Mouse (Mus musculus) hindbrain, embryonic 11.5 days (tissue): Measurements from ENCODE around the gene Trpm3. TPM values are rescaled to one million over a fixed set of nuclear protein-coding genes. Genes with fewer than 3 reads are reported as not detected.
"Not testable (repeated sequence)": the region's sequence is repeated elsewhere in the genome, so short reads cannot be mapped to it uniquely, and the experiment has no call there.

Experiments used
- ATAC-seq: fragments of 200-750 bp; cut with Nextera tagmentation; 2 replicates; pipeline ENCODE4 v1.8.0; 2017; ENCODE audit warnings: mild to moderate bottlenecking, moderate TSS enrichment, moderate library complexity; ENCODE audit not compliant: low FRiP score
- DNase-seq: peaks from one replicate; pipeline ENCODE4 v3.0.0-alpha.2; 2015; ENCODE audit warnings: low spot score
- H3K27ac ChIP-seq: fragments of 300-500 bp; sonication (generic); 2 replicates; pipeline ENCODE4 v1.5.1; 2014; ENCODE audit warnings: mild to moderate bottlenecking, low read depth, low read length
- H3K27me3 ChIP-seq: fragments of 300-500 bp; sonication (generic); 2 replicates; pipeline ENCODE4 v1.6.1; 2014; ENCODE audit warnings: mild to moderate bottlenecking, low read length, moderate library complexity, mixed read lengths; ENCODE audit not compliant: control insufficient read depth, insufficient read depth
- H3K36me3 ChIP-seq: fragments of 300-500 bp; sonication (generic); 2 replicates; pipeline ENCODE4 v1.6.1; 2014; ENCODE audit warnings: mild to moderate bottlenecking, low read length, moderate library complexity, mixed read lengths; ENCODE audit not compliant: control insufficient read depth, insufficient read depth
- H3K4me1 ChIP-seq: fragments of 300-500 bp; sonication (generic); replicated peaks from 2 replicates; pipeline ENCODE4 v1.6.1; 2014; ENCODE audit warnings: low read length, mixed read lengths; ENCODE audit not compliant: control insufficient read depth, insufficient read depth
- H3K4me2 ChIP-seq: fragments of 300-500 bp; sonication (generic); replicated peaks from 2 replicates; pipeline ENCODE4 v1.6.1; 2014; ENCODE audit warnings: mild to moderate bottlenecking, low read depth, low read length
- H3K4me3 ChIP-seq: fragments of 300-500 bp; sonication (generic); 2 replicates; pipeline ENCODE4 v1.5.1; 2014; ENCODE audit warnings: low read depth, low read length
- H3K9ac ChIP-seq: fragments of 300-500 bp; sonication (generic); 2 replicates; pipeline ENCODE4 v1.6.1; 2014; ENCODE audit warnings: low read depth, low read length
- H3K9me3 ChIP-seq: fragments of 300-500 bp; sonication (generic); 2 replicates; pipeline ENCODE4 v1.6.1; 2016; ENCODE audit warnings: low read length; ENCODE audit not compliant: control insufficient read depth
- WGBS: fragments of 180-500 bp; shearing (Covaris S2); extraction: QIAGEN DNeasy Blood & Tissue Kit; methylation state at CpG from one replicate; pipeline ENCODE4 v1.1.7; 2014; 5-methylcytosine and 5-hydroxymethylcytosine counted together
- polyA plus RNA-seq: library from polyadenylated mRNA; unstranded; fragments of >200 nt; fragmentation: Nextera tagmentation; extraction: Ambion mirVana; gene quantifications from 2 replicates; pipeline ENCODE4 v1.2.1, GENCODE M21; 2014

Trpm3 gene
- polyA plus RNA-seq, 1 experiment from 2014 or later = 16.6 TPM

GRCm38 (mm10) chr19:23033343-23033742 is 894.5 kb downstream of the Trpm3 start:
- 62% methylated on average over 1 of the region's 1 CpGs for WGBS

GRCm38 (mm10) chr19:23034117-23034516 is 895.3 kb downstream of the Trpm3 start:
- H3K27ac ChIP-seq = no peak overlapping the region
- no peaks in the 10 kb centered on the region for H3K27me3 ChIP-seq
- WGBS = 75% methylated on average over 5 of the region's 5 CpGs
- no peaks in the 10 kb centered on the region for H3K9me3 ChIP-seq
- no peaks in the 10 kb centered on the region for H3K36me3 ChIP-seq
- DNase-seq (no peak), ATAC-seq (no peak)
- no peak overlapping the region for H3K9ac ChIP-seq
- H3K4me3 ChIP-seq = no peak overlapping the region
- H3K4me2 ChIP-seq = no peak overlapping the region
- no peaks in the 10 kb centered on the region for H3K4me1 ChIP-seq

More at GRCm38 (mm10) chr19:23033343-23033742, 894.5 kb downstream of the Trpm3 start:
- not testable (repeated sequence) for DNase-seq, H3K4me1 ChIP-seq, H3K27me3 ChIP-seq, ATAC-seq, H3K9me3 ChIP-seq, H3K4me2 ChIP-seq, H3K4me3 ChIP-seq, H3K27ac ChIP-seq, H3K36me3 ChIP-seq, H3K9ac ChIP-seq

DNA sequence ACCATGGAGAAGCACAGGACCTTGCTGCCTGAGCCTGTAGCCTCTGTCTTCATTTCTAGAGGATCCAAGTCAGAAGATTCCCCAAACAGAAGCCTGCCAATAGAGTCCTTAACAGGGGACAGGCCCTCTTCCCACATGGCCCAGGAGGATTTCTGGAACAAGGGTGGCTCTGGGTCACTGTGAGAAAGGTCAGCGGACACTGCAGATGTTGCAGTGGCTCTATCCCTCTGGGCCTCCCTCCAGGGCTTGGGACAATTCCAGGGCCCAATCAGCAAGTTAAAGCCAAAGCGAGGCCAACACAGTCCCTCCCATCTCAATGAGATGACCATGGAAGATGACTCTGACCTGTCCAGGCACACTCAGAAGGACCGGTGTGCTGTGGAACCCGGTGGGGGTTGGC is 896.1 kb downstream of the Trpm3 start:
- DNase-seq = no peak
- no peak overlapping the region for H3K4me2 ChIP-seq
- no peaks in the 10 kb centered on the region for H3K27me3 ChIP-seq
- H3K27ac ChIP-seq = no peak overlapping the region
- no peaks in the 10 kb centered on the region for H3K36me3 ChIP-seq
- H3K4me3 ChIP-seq = no peak overlapping the region
- no peaks in the 10 kb centered on the region for H3K9me3 ChIP-seq
- WGBS = 91% methylated on average over 4 of the region's 4 CpGs
- no peak for ATAC-seq
- no peaks in the 10 kb centered on the region for H3K4me1 ChIP-seq
- no peak overlapping the region for H3K9ac ChIP-seq

- Histone ChIP-seq H3K27ac (no peak overlapping the region), H3K36me3 (no peaks in the 10 kb centered on the region), H3K9ac (no peak overlapping the region), H3K9me3 (no peaks in the 10 kb centered on the region), H3K4me2 (no peak overlapping the region), H3K27me3 (no peaks in the 10 kb centered on the region), H3K4me3 (no peak overlapping the region), H3K4me1 (no peaks in the 10 kb centered on the region)
- ATAC-seq (no peak), DNase-seq (no peak)
- 89% methylated on average over 3 of the region's 3 CpGs for WGBS
These were observed 896.9 kb downstream of the Trpm3 start for GRCm38 (mm10) chr19:23035786-23036185.

GRCm38 (mm10) chr19:23036782-23037477 is 898.1 kb downstream of the Trpm3 start:
- no peaks in the 10 kb centered on the region for H3K27me3 ChIP-seq
- no peak overlapping the region for H3K27ac ChIP-seq
- no peak for DNase-seq
- H3K4me3 ChIP-seq = no peak overlapping the region
- no peaks in the 10 kb centered on the region for H3K4me1 ChIP-seq
- H3K9me3 ChIP-seq = no peaks in the 10 kb centered on the region
- H3K36me3 ChIP-seq = no peaks in the 10 kb centered on the region
- no peak overlapping the region for H3K4me2 ChIP-seq
- H3K9ac ChIP-seq = no peak overlapping the region
- WGBS = 54% methylated on average over 11 of the region's 11 CpGs
- ATAC-seq = no peak

DNA sequence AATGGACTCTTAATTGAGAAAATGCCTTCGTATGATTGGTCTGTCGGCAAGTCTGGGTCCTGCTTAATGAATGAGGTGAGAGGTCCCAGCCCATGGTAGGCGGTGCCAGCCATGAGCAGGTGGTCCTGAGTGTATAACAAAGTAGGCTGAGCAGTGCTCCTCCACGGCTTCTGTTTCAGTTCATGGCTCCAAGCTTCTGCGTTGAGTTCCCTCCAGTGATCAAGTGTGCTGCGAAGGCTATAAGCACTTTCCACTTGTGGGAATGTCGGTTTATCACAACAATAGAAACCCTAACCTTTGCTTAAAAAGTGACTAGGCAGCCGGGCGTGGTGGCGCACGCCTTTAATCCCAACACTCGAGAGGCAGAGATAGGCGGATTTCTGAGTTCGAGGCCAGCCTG is 898.7 kb downstream of the Trpm3 start:
- Histone ChIP-seq H3K4me3 (no peak overlapping the region), H3K4me2 (no peak overlapping the region), H3K27ac (no peak overlapping the region), H3K4me1 (no peaks in the 10 kb centered on the region), H3K27me3 (no peaks in the 10 kb centered on the region), H3K9ac (no peak overlapping the region), H3K9me3 (no peaks in the 10 kb centered on the region), H3K36me3 (no peaks in the 10 kb centered on the region)
- ATAC-seq (no peak), DNase-seq (no peak)
- WGBS = 86% methylated on average over 14 of the region's 14 CpGs

- DNase-seq (no peak), ATAC-seq (no peak)
- no peaks in the 10 kb centered on the region for H3K36me3 ChIP-seq
- WGBS = 92% methylated on average over 2 of the region's 2 CpGs
- no peak overlapping the region for H3K4me3 ChIP-seq
- H3K27ac ChIP-seq = no peak overlapping the region
- no peak overlapping the region for H3K9ac ChIP-seq
- H3K27me3 ChIP-seq = no peaks in the 10 kb centered on the region
- H3K4me1 ChIP-seq = no peaks in the 10 kb centered on the region
- H3K4me2 ChIP-seq = no peak overlapping the region
- H3K9me3 ChIP-seq = no peaks in the 10 kb centered on the region
These were observed 899.5 kb downstream of the Trpm3 start for GRCm38 (mm10) chr19:23038321-23038720.

DNA sequence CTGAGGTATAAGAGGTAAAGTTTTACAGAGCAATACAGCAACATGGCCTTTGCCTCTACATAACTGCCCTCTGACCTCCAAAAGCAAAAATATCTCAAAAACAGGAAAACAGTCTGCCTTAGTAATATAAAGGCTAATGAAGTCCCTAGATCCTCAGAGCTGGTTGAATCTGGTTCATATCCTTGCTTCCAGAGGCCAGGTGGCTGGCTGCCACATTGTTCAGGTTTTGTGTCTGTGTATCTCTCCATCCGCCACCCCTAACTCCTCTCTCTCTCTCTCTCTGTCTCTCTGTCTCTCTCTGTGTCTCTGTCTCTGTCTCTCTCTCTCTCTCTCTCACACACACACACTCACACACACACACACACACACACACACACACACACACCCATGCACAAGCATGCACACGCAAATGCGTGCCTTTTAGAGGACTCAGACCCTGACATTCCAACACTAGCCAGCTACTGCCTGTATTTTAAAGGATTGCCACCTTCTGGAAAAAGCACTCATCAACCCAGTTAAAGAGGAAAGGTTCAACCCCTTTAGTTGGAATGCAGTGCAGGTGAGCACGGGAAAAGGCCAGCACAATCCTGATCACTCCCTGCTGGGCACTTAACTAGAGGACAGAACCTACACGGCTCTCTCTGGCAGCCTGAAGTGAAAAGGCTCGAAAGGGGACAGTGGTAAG is 902.8 kb downstream of the Trpm3 start:
- WGBS = 69% methylated on average over 6 of the region's 6 CpGs

GRCm38 (mm10) chr19:23042168-23042733 is 903.4 kb downstream of the Trpm3 start:
- Histone ChIP-seq H3K27ac (no peak overlapping the region), H3K4me3 (no peak overlapping the region), H3K9ac (no peak overlapping the region), H3K4me1 (no peaks in the 10 kb centered on the region), H3K36me3 (no peaks in the 10 kb centered on the region), H3K9me3 (no peaks in the 10 kb centered on the region), H3K27me3 (no peaks in the 10 kb centered on the region), H3K4me2 (no peak overlapping the region)
- WGBS = 68% methylated on average over 6 of the region's 6 CpGs
- ATAC-seq (no peak), DNase-seq (no peak)

More for the DNA sequence above, 902.8 kb downstream of the Trpm3 start:
- no peaks in the 10 kb centered on the region for H3K36me3 ChIP-seq
- no peak overlapping the region for H3K4me2 ChIP-seq
- H3K9me3 ChIP-seq = no peaks in the 10 kb centered on the region
- H3K27ac ChIP-seq = no peak overlapping the region
- ATAC-seq (no peak), DNase-seq (no peak)
- no peak overlapping the region for H3K4me3 ChIP-seq
- no peaks in the 10 kb centered on the region for H3K4me1 ChIP-seq
- H3K9ac ChIP-seq = no peak overlapping the region
- no peaks in the 10 kb centered on the region for H3K27me3 ChIP-seq
